Mouse (Mus musculus): ENCODE measurements around the gene Cwf19l1.

Cwf19l1 gene

GRCm38 (mm10) chr19:44063773-44064172, 71.9 kb downstream of the Cwf19l1 start:
- DNase-seq (ENCODE audit: low read depth in 1 of 2, low spot score in 2 of 2): no peak

GRCm38 (mm10) chr19:44060226-44060625, 75.5 kb downstream of the Cwf19l1 start:
- DNase-seq (ENCODE audit: low read depth in 1 of 2, low spot score in 2 of 2): no peak

Measured in monocyte, adult 2 months (primary cell).